Mouse (Mus musculus): ENCODE data around the gene Tssk1. TPM values are rescaled to one million over a fixed set of nuclear protein-coding genes. Genes with fewer than 3 reads are reported as not detected.

Gene Tssk1
- polyA plus RNA-seq (2012; rRNA removed): 0.03 TPM in 2 replicates

GRCm38 (mm10) chr16:17893923-17894322 lies at the start of gene Tssk1:
Tssk1 (plus strand) TSS chr16:17894223.

GRCm38 (mm10) chr16:17891567-17891959 lies 2.5 kb upstream of the Tssk1 start, which contains the start of gene Gm20518:
Gm20518 (minus strand) TSS chr16:17891671.

GRCm38 (mm10) chr16:17898462-17898861 lies 4.4 kb downstream of the Tssk1 start, which contains the start of the genes Dgcr2 and Tssk2:
Dgcr2 (minus strand) TSS chr16:17898562.
Tssk2 (plus strand) TSS chr16:17898637.

GRCm38 (mm10) chr16:17911052-17911595 lies 17.1 kb downstream of the Tssk1 start, which contains the start of gene Ess2:
Ess2 (minus strand) TSS chr16:17911348.

GRCm38 (mm10) chr16:17914307-17915249 lies 20.6 kb downstream of the Tssk1 start, which contains the start of gene Gsc2:
Gsc2 (minus strand) TSS chr16:17915059.

GRCm38 (mm10) chr16:17928087-17928580 lies 34.1 kb downstream of the Tssk1 start, which contains the start of gene Slc25a1:
Slc25a1 (minus strand) TSS chr16:17928219.

Other genes with a start within 250 kb of the Tssk1 start
- 14.4 and 16.5 TPM in 2 replicates for gene Ccdc74a, start 247.8 kb upstream of the Tssk1 start, polyA plus RNA-seq (2012; rRNA removed)
- 47.0 and 59.7 TPM in 2 replicates for gene Med15, start 161.3 kb upstream of the Tssk1 start, polyA plus RNA-seq (2012; rRNA removed)
- gene Klhl22, start 134.6 kb upstream of the Tssk1 start, polyA plus RNA-seq (2012; rRNA removed): 114 and 117 TPM in 2 replicates
- 6.4 and 9.0 TPM in 2 replicates for gene Scarf2, start 96.9 kb upstream of the Tssk1 start, polyA plus RNA-seq (2012; rRNA removed)
- gene B830017H08Rik, start 61.1 kb upstream of the Tssk1 start, polyA plus RNA-seq (2012; rRNA removed): 6.2 and 6.7 TPM in 2 replicates
- 12.7 TPM in 2 replicates for gene Car15, start 55.9 kb upstream of the Tssk1 start, polyA plus RNA-seq (2012; rRNA removed)
- gene Gm20518, start 2.6 kb upstream of the Tssk1 start, polyA plus RNA-seq (2012; rRNA removed): 2.6 and 2.9 TPM in 2 replicates
- 101 and 111 TPM in 2 replicates for gene Dgcr2, start 4.3 kb downstream of the Tssk1 start, polyA plus RNA-seq (2012; rRNA removed)
- not detected in 2 replicates for gene Tssk2, start 4.4 kb downstream of the Tssk1 start, polyA plus RNA-seq (2012; rRNA removed)
- 46.0 and 47.1 TPM in 2 replicates for gene Ess2, start 17.1 kb downstream of the Tssk1 start, polyA plus RNA-seq (2012; rRNA removed)
- gene Gsc2, start 20.8 kb downstream of the Tssk1 start, polyA plus RNA-seq (2012; rRNA removed): 0.17 and 0.47 TPM in 2 replicates
- 99.6 and 111 TPM in 2 replicates for gene Slc25a1, start 34.0 kb downstream of the Tssk1 start, polyA plus RNA-seq (2012; rRNA removed)
- not detected in 2 replicates for gene Vpreb2, start 86.2 kb downstream of the Tssk1 start, polyA plus RNA-seq (2012; rRNA removed)
- 111 and 117 TPM in 2 replicates for gene Dgcr6, start 158.6 kb downstream of the Tssk1 start, polyA plus RNA-seq (2012; rRNA removed)
- gene Prodh, start 196.0 kb downstream of the Tssk1 start, polyA plus RNA-seq (2012; rRNA removed): 6.3 and 8.4 TPM in 2 replicates
- gene Rtn4r, start 233.4 kb downstream of the Tssk1 start, polyA plus RNA-seq (2012; rRNA removed): 68.5 and 70.7 TPM in 2 replicates

Measured in central nervous system, embryonic 18 days (tissue).